Mouse (Mus musculus): ENCODE results near the gene Rasgrp2. TPM values are rescaled to one million over a fixed set of nuclear protein-coding genes. Genes with fewer than 3 reads are reported as not detected.

Gene Rasgrp2
- polyA plus RNA-seq, 1 experiment from 2014 or later = 21.5 TPM

DNA sequence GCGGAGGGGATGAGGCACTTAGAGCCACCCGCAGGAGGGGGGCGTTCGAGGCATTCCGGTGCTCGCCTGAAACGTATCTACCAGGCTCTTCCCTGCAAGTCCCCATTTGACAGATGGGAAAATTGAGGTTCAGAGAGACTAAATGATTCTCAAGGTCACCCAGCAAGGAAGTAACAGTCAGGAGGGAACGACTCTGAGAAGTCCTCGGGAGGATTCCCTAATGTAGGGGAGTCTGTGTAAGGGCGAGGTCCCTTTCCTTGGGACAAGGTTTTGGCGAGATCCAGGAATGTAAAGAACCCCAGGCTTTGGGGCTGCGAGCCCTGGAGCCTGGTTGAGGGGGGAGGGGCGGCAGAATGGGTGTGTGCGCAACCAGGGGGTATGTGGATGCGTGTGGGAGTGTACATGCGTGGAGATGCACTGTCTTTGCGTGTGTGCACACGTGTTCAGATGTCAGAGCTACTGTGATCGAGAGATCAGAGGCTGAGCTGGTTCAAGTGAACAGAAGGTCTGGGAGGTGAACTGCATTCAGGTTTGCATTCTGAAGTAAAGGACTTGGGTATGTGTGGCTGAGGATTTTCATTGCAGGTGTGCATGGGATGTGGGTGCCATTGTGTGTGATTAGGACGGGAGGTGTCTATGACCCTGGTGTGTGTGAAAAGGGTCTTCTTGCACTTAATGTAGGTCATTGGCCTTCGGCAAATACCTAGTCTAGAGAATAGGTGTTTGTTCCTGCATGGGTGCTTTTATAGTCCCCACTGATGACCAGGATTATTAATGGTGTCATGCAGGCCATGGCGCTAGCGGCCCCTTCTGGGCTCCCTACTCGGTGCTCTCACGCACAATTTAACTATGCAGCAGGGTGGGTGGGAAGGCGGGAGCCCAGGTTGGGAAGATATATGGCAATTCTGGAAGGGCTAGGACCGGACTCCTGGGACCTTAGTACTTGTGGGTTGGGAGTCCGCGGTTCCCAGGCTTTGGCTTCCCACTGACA lies 1.3 kb downstream of the Rasgrp2 start:
- no peak overlapping the region for H3K27ac ChIP-seq (replicated peaks)
- no peaks in the 10 kb centered on the region for H3K36me3 ChIP-seq
- peak overlapping the region; percentile 81 for H3K9ac ChIP-seq (replicated peaks)
- H3K9me3 ChIP-seq = no peaks in the 10 kb centered on the region
- peak overlapping the region; percentile 69 for H3K4me3 ChIP-seq
- peaks cover 59% of the 10 kb centered on the region for H3K27me3 ChIP-seq
- peak overlapping the region; percentile 100 for H3K4me2 ChIP-seq (replicated peaks)
- 3% methylated on average over 29 of the region's 29 CpGs for WGBS
- no peak for ATAC-seq (ENCODE audit: low FRiP score, low read depth)
- peaks cover 42% of the 10 kb centered on the region for H3K4me1 ChIP-seq

DNA sequence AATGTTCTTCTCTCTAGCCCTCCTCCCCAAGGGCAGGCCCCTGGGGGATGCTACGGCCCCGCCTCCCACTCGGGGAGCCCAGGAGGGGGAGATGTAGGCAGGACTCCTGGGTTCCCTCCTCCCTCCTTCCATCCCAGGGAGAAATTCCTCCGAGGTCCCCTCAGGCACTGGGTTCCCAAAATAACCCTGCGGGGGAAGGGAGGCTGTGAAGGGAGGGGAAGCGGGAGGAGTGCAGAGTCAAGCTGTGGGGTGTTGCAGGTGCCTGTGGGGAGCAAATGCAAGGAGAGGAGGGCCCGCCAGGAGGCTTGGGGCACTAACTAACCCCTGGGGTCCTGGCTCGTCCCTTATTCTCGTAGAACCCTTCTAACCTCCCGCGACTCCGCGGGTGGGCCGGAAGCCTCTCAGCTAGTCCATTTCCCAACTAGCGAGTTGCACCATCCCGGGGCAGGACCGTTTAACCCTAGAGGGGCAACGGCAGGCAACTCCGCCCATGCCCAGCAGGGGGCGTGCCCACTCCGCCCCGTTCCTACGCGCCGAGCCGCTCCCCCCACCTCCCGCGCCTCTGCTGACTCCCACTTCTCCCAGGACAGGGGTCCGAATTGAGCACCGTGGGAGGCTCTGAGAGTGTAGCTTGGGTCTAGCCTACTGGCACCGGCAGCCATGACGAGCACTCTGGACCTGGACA lies 2.1 kb downstream of the Rasgrp2 start:
- no peak for ATAC-seq (ENCODE audit: low FRiP score, low read depth)
- no peak overlapping the region for H3K27ac ChIP-seq (replicated peaks)
- H3K4me2 ChIP-seq (replicated peaks) = peak overlapping the region; percentile 51
- no peaks in the 10 kb centered on the region for H3K9me3 ChIP-seq
- 2% methylated on average over 29 of the region's 32 CpGs for WGBS
- H3K4me1 ChIP-seq = peaks cover 42% of the 10 kb centered on the region
- 0 out of 2 replicates have a peak overlapping the region, but pooled peaks have one; percentile 28 for H3K9ac ChIP-seq (replicated peaks)
- H3K27me3 ChIP-seq = peaks cover 60% of the 10 kb centered on the region
- no peaks in the 10 kb centered on the region for H3K36me3 ChIP-seq
- H3K4me3 ChIP-seq = peak overlapping the region; percentile 35

DNA sequence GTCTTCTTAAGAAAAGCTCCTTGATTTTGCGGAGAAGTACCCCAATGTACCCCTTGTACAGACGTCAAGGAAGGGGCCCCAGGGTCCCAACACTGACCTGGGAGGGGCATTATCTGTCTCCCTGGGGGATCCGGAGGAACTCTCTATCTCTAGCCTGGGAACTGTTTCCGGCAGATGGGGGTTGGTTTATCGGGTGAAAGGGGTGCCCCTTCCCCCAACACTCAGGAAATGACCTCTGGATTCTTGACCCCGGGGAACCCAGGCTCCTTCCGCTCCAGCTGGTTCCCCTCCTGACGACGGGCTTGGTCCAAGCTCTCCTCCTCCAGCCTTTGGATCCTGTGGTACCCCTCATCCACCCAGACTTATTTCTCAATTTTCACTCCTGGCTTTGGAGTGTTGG lies 2.8 kb downstream of the Rasgrp2 start:
- WGBS = 15% methylated on average over 9 of the region's 9 CpGs
- Histone ChIP-seq H3K4me2 (replicated peaks) (peak overlapping the region; percentile 51), H3K4me1 (peaks cover 42% of the 10 kb centered on the region), H3K27ac (replicated peaks) (no peak overlapping the region), H3K36me3 (no peaks in the 10 kb centered on the region), H3K27me3 (peaks cover 64% of the 10 kb centered on the region), H3K4me3 (peak overlapping the region; percentile 35), H3K9me3 (no peaks in the 10 kb centered on the region), H3K9ac (replicated peaks) (0 out of 2 replicates have a peak overlapping the region, but pooled peaks have one; percentile 28)
- no peak for ATAC-seq (ENCODE audit: low FRiP score, low read depth)

DNA sequence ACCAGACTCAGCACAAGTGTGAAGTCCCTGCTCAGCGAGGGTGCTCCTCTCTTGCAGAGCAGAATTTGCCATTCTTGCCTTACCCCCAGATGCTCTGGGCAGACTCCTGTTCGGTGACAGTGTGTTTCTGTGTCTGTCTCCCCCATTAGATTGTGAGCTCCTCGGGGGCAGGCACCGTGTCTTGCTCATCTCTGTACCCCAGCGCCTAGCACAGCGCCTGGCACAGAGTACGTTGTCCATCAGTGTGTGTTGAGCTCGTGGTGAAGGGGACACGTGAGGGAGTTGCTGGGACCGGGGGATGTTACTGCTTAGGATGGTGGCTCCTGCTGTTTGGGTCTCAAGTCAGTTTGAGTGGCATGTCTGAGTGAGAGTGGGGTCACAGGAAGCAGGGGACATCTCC lies 4.7 kb downstream of the Rasgrp2 start:
- no peaks in the 10 kb centered on the region for H3K36me3 ChIP-seq
- no peak overlapping the region for H3K27ac ChIP-seq (replicated peaks)
- no peak for ATAC-seq (ENCODE audit: low FRiP score, low read depth)
- no peak overlapping the region for H3K4me3 ChIP-seq
- no peak overlapping the region for H3K9ac ChIP-seq (replicated peaks)
- WGBS = 83% methylated on average over 10 of the region's 10 CpGs
- H3K9me3 ChIP-seq = no peaks in the 10 kb centered on the region
- peaks cover 34% of the 10 kb centered on the region for H3K4me1 ChIP-seq
- no peak overlapping the region for H3K4me2 ChIP-seq (replicated peaks)
- H3K27me3 ChIP-seq = peaks cover 60% of the 10 kb centered on the region

DNA sequence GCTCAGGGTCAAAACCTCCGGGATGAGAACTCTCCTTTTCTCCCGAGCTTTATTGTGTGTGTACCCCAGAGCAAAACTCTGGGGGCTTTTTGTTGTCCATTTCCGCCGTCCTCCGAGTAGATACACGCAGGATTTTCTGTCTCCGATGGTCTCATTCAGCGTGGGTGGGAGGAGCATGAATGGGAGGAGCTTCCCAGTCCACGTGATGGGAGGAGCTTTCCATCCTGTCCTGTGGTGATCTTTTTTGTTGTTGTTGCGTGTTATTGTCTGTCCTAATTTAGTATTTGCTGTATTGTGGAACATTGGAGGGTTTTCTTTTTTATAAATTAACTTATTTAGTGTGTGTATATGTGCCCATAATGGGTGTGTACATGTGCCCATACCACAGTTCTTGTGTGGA lies 6.3 kb downstream of the Rasgrp2 start:
- Histone ChIP-seq H3K36me3 (no peaks in the 10 kb centered on the region), H3K9ac (replicated peaks) (no peak overlapping the region), H3K27ac (replicated peaks) (no peak overlapping the region), H3K4me2 (replicated peaks) (no peak overlapping the region), H3K4me3 (no peak overlapping the region), H3K9me3 (no peaks in the 10 kb centered on the region), H3K27me3 (peaks cover 48% of the 10 kb centered on the region), H3K4me1 (peaks cover 23% of the 10 kb centered on the region)
- ATAC-seq (ENCODE audit: low FRiP score, low read depth) = no peak
- WGBS = 57% methylated on average over 10 of the region's 10 CpGs

DNA sequence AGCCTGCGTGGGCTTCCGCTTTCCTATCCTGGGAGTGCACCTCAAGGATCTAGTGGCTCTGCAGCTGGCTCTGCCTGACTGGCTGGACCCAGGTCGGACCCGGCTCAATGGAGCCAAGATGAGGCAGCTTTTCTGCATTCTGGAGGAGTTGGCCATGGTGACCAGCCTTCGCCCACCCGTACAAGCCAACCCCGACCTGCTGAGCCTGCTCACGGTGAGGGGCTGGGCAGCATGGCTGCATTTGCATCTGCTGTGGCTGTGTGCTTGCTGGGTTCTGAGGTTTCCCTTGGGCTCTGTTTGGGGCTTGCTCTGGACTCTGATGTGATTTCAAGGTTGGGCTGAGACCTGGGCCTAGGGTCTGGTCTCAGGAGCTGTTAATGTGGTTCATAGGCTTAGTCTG lies 8.0 kb downstream of the Rasgrp2 start:
- H3K4me3 ChIP-seq = no peak overlapping the region
- peaks cover 31% of the 10 kb centered on the region for H3K27me3 ChIP-seq
- WGBS = 79% methylated on average over 8 of the region's 8 CpGs
- no peaks in the 10 kb centered on the region for H3K9me3 ChIP-seq
- no peak overlapping the region for H3K27ac ChIP-seq (replicated peaks)
- H3K4me1 ChIP-seq = peaks cover 14% of the 10 kb centered on the region; the same call in 1 of the 2 replicates
- H3K9ac ChIP-seq (replicated peaks) = no peak overlapping the region
- no peak overlapping the region for H3K4me2 ChIP-seq (replicated peaks)
- ATAC-seq (ENCODE audit: low FRiP score, low read depth) = no peak
- no peaks in the 10 kb centered on the region for H3K36me3 ChIP-seq

DNA sequence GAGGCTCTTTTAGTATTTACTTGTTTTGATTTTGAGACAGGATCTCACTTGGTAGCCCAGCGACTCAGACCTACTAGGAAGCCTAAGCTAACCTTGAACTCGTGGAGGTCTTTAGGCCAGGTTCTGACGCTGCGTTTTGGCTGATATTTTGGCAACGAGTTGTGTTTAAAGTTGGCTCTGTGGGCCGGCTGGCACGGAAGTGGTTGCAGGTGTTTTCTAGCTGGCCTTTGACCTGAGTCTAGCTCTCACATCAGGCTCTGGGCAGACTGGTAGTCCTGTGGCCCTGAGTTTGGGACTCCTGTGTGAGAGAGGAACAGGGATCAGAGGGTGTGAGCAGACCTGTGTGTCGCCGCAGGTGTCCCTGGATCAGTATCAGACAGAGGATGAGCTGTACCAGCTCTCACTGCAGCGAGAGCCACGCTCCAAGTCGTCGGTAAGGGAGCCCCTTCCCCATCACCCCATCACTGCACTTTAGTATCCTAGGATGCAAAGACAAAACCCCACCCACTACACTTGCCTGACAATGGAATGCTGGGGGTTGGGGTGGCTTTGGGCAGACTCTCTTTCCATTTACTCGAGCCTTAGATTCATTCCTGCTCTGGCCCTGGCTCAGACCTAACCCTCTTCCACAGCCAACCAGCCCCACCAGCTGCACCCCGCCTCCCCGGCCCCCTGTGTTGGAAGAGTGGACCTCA lies 8.8 kb downstream of the Rasgrp2 start:
- Histone ChIP-seq H3K4me1 (peaks cover 13% of the 10 kb centered on the region; the same call in 1 of the 2 replicates), H3K36me3 (no peaks in the 10 kb centered on the region), H3K4me2 (replicated peaks) (no peak overlapping the region), H3K27me3 (peaks cover 23% of the 10 kb centered on the region), H3K4me3 (no peak overlapping the region), H3K27ac (replicated peaks) (no peak overlapping the region), H3K9ac (replicated peaks) (no peak overlapping the region), H3K9me3 (no peaks in the 10 kb centered on the region)
- 50% methylated on average over 16 of the region's 16 CpGs for WGBS
- no peak for ATAC-seq (ENCODE audit: low FRiP score, low read depth)

DNA sequence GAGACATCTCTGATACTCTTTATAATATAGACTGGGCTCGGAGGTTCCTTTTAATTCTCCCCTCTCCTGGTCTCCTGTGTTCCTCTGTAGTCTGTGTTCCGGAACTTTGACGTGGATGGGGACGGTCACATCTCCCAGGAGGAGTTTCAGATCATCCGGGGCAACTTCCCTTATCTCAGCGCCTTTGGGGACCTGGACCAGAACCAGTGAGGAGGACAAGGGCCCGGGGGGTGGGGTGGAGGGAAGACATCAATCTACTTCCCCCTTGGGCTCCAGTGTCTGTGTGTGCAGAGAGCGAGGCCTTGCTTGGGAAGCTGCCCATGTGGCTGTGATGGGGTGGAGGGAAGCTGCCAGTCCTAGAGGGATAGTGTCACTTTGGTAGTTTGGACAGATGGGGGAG lies 9.6 kb downstream of the Rasgrp2 start:
- whole genome bisulfite sequencing = 80% methylated on average over 8 of the region's 8 CpGs
- Histone ChIP-seq H3K36me3 (no peaks in the 10 kb centered on the region), H3K27me3 (peaks cover 15% of the 10 kb centered on the region; the same call in 1 of the 2 replicates), H3K9ac (replicated peaks) (no peak overlapping the region), H3K4me1 (peaks cover 8% of the 10 kb centered on the region; the same call in 1 of the 2 replicates), H3K4me3 (no peak overlapping the region), H3K27ac (replicated peaks) (no peak overlapping the region), H3K4me2 (replicated peaks) (no peak overlapping the region), H3K9me3 (no peaks in the 10 kb centered on the region)
- no peak for ATAC-seq (ENCODE audit: low FRiP score, low read depth)

DNA sequence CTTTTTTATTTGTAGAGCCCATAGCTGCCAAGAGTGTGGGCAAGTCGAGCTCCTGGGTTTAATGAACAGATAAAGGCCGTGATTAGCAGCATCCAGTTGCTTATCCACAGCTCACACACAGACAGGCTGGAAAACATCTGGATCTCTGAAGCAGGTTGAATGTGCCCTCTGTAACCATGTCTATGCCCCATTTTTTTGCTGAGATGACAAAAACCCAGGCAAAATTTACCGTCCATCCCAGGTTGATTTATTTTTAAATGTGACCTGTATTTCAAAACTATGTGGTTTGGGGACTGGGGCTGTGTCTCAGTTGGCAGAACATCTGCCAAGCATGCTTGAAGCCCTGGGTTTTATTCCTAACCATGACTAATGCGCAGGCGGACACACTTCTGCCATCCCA lies 10.0 kb downstream of the Rasgrp2 start:
- WGBS = 79% methylated on average over 5 of the region's 5 CpGs
- H3K4me1 ChIP-seq = peaks cover 8% of the 10 kb centered on the region; the same call in 1 of the 2 replicates
- no peak for ATAC-seq (ENCODE audit: low FRiP score, low read depth)
- H3K36me3 ChIP-seq = no peaks in the 10 kb centered on the region
- no peak overlapping the region for H3K4me3 ChIP-seq
- H3K4me2 ChIP-seq (replicated peaks) = no peak overlapping the region
- no peak overlapping the region for H3K9ac ChIP-seq (replicated peaks)
- H3K27ac ChIP-seq (replicated peaks) = no peak overlapping the region
- H3K9me3 ChIP-seq = no peaks in the 10 kb centered on the region
- peaks cover 12% of the 10 kb centered on the region; the same call in 1 of the 2 replicates for H3K27me3 ChIP-seq

DNA sequence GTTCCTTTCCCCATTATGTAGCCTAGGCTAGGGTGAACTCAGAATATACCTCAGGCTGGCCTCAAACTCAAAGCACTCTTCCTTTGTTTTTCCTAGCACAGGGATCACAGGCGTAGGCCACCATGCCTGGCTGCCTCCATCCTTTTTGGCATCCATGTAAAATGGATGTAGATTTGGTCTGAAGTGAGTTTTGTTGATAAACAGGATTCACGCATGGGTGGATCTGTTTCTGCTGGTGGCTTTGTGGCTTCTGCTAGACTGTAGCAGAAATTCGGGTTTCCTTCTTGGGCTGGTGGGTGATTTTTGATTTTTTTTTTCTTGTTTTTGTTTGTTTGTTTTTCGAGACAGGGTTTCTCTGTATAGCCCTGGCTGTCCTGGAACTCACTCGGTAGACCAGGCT lies 10.8 kb downstream of the Rasgrp2 start:
- 83% methylated on average over 5 of the region's 5 CpGs for WGBS

DNA sequence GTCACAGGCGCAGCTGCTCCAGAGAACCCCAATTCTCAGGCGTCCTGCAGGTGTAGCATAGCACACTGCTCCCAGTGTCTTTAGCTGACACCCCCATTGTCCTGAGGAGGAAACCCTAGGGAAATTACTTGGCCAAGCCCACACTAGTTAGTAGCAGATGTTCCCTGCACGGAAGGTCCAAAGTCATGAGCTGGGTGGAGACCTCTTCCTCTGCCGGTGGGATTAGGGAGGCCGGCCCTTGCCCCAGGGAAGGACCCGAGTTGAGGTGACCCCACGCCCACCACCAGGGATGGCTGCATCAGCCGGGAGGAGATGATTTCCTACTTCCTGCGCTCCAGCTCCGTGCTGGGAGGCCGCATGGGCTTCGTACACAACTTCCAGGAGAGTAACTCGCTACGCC lies 13.7 kb downstream of the Rasgrp2 start:
- Histone ChIP-seq H3K27ac (replicated peaks) (no peak overlapping the region), H3K4me2 (replicated peaks) (no peak overlapping the region), H3K4me3 (no peak overlapping the region), H3K27me3 (peaks cover 8% of the 10 kb centered on the region; the same call in 1 of the 2 replicates), H3K9ac (replicated peaks) (no peak overlapping the region), H3K36me3 (no peaks in the 10 kb centered on the region), H3K9me3 (no peaks in the 10 kb centered on the region), H3K4me1 (peaks cover 42% of the 10 kb centered on the region)
- WGBS = 76% methylated on average over 14 of the region's 14 CpGs
- no peak for ATAC-seq (ENCODE audit: low FRiP score, low read depth)

More for the DNA sequence above, 10.8 kb downstream of the Rasgrp2 start:
- Histone ChIP-seq H3K36me3 (no peaks in the 10 kb centered on the region), H3K27me3 (peaks cover 9% of the 10 kb centered on the region; the same call in 1 of the 2 replicates), H3K4me1 (peaks cover 13% of the 10 kb centered on the region; the same call in 1 of the 2 replicates), H3K4me2 (replicated peaks) (no peak overlapping the region), H3K4me3 (no peak overlapping the region), H3K27ac (replicated peaks) (no peak overlapping the region), H3K9ac (replicated peaks) (no peak overlapping the region), H3K9me3 (no peaks in the 10 kb centered on the region)
- no peak for ATAC-seq (ENCODE audit: low FRiP score, low read depth)

Data from midbrain, embryonic 12.5 days (tissue).